Comparison of ENCODE assay signal across 8 mouse cellular contexts in genomic region chr15:80132993-80133586, GRCm38 (mm10). TPM values are rescaled to one million over a fixed set of nuclear protein-coding genes. Genes with fewer than 3 reads are reported as not detected.
DNase-seq lines count a peak whose midpoint lies in the region; ATAC-seq and TF ChIP-seq lines count a peak whose summit lies in the region.

Gene Tab1, plus strand, starts transcription at chr15:80133127.

- H3K4me2 ChIP-seq in forebrain, postnatal 0 days (ENCODE audit: low read depth) = peak within 1 kb of the TSS; percentile 88
- peak within 1 kb of the TSS; percentile 83 for H3K4me2 ChIP-seq in lung, embryonic 15.5 days

- peak within 1 kb of the TSS; percentile 97 for H3K27ac ChIP-seq in forebrain, postnatal 0 days (ENCODE audit: low read depth, low read length)
- H3K27ac ChIP-seq in lung, embryonic 15.5 days = peak within 1 kb of the TSS; percentile 99

- peak within 1 kb of the TSS; percentile 85 for H3K9ac ChIP-seq in forebrain, postnatal 0 days
- peak within 1 kb of the TSS; percentile 77 for H3K9ac ChIP-seq in lung, embryonic 15.5 days

- 2% methylated on average over 55 of the region's 59 CpGs for WGBS in forebrain, postnatal 0 days
- WGBS in lung, embryonic 15.5 days = 0% methylated on average over 59 of the region's 59 CpGs

- peak; percentile 12; the same call in 1 of the 2 replicates for ATAC-seq in G1E (ENCODE audit: extremely low read depth, insufficient number of reproducible peaks, low FRiP score, poor library complexity, severe bottlenecking)
- ATAC-seq in forebrain, postnatal 0 days = peak; percentile 98
- ATAC-seq in lung, embryonic 15.5 days (ENCODE audit: borderline replicate concordance, extremely low read depth, low FRiP score, low TSS enrichment) = peak; percentile 95

- peaks cover 41% of the 10 kb centered on the region for H3K36me3 ChIP-seq in G1E (replicated peaks)
- no peaks in the 10 kb centered on the region; the same call in 1 of the 2 replicates for H3K36me3 ChIP-seq in forebrain, postnatal 0 days (ENCODE audit: insufficient read depth)
- 0 out of 2 replicates have a peak, but pooled peaks cover 3% of the 10 kb centered on the region for H3K36me3 ChIP-seq in lung, embryonic 15.5 days

- no peaks in the 10 kb centered on the region for H3K27me3 ChIP-seq in G1E (ENCODE audit: insufficient read depth, low read length)
- no peaks in the 10 kb centered on the region for H3K27me3 ChIP-seq in forebrain, postnatal 0 days (ENCODE audit: insufficient read depth, low read length)
- H3K27me3 ChIP-seq in lung, embryonic 15.5 days = no peaks in the 10 kb centered on the region

- peaks cover 88% of the 10 kb centered on the region for H3K4me1 ChIP-seq in G1E (ENCODE audit: insufficient read depth, low read depth, low read length)
- H3K4me1 ChIP-seq in forebrain, postnatal 0 days (ENCODE audit: insufficient read depth) = peaks cover 9% of the 10 kb centered on the region; the same call in 1 of the 2 replicates
- H3K4me1 ChIP-seq in lung, embryonic 15.5 days = peaks cover 26% of the 10 kb centered on the region

- peak within 1 kb of the TSS; percentile 76 for H3K4me3 ChIP-seq in G1E (ENCODE audit: low read depth, low read length)
- H3K4me3 ChIP-seq in forebrain, postnatal 0 days (ENCODE audit: low read depth, low read length) = peak within 1 kb of the TSS; percentile 78
- H3K4me3 ChIP-seq in lung, embryonic 15.5 days = peak within 1 kb of the TSS; percentile 68

- DNase-seq in G1E (ENCODE audit: low spot score) = peak; percentile 68
- peak; percentile 87 to 94 for DNase-seq in cerebellum, adult 18-20 months
- peak; percentile 98 for DNase-seq in forebrain, postnatal 0 days
- DNase-seq in heart, postnatal 4 days = peak; percentile 94
- peak; percentile 82 to 90 for DNase-seq in layer of hippocampus, adult 8-10 months (ENCODE audit: low spot score in 2 of 2)
- peak; percentile 85 for DNase-seq in ovary, adult 18-20 months (ENCODE audit: low spot score)
- peak; percentile 96 for DNase-seq in thymus, postnatal 0 days (ENCODE audit: low spot score)

- H3K9me3 ChIP-seq in G1E (replicated peaks) = no peaks in the 10 kb centered on the region
- no peaks in the 10 kb centered on the region for H3K9me3 ChIP-seq in forebrain, postnatal 0 days (ENCODE audit: low read length)
- no peaks in the 10 kb centered on the region for H3K9me3 ChIP-seq in lung, embryonic 15.5 days

- TF ChIP-seq CTCF in G1E (IDR thresholded peaks at IDR 0.05; ENCODE audit: low read depth, low read length) = 0 out of 2 replicates have a peak, but pooled peaks have one; percentile 24
- peak; percentile 82 for TF ChIP-seq CTCF in forebrain, postnatal 0 days (IDR thresholded peaks at IDR 0.05; ENCODE audit: low read depth)

RNA-seq across cellular contexts. Expression of gene Tab1, which starts in this region (rescaled TPM):
- total RNA-seq in G1E (2014; fragmentation: Nextera tagmentation) = 19.0 and 27.2 TPM in 2 replicates
- 22.3 and 25.0 TPM in 2 replicates for total RNA-seq in G1E (2017)
- polyA plus RNA-seq in G1E (2012) = 23.6 and 29.1 TPM in 2 replicates
- total RNA-seq in forebrain, postnatal 0 days (2014; rRNA removed) = 48.8 and 52.1 TPM in 2 replicates
- 21.6 and 25.7 TPM in 2 replicates for polyA plus RNA-seq in forebrain, postnatal 0 days (2015; fragmentation: Nextera tagmentation; extraction: Ambion mirVana)
- total RNA-seq in heart, postnatal 4 days (2021) = 10 to 100 TPM; 36.5 to 37.0 TPM
- total RNA-seq in layer of hippocampus, adult 8-10 months (2022) = 10 to 100 TPM; 27.3 to 29.5 (median 29.0) TPM
- polyA plus RNA-seq in lung, embryonic 15.5 days (2015; fragmentation: Nextera tagmentation; extraction: Ambion mirVana) = 33.0 and 34.6 TPM in 2 replicates
- 37.3 and 38.2 TPM in 2 replicates for polyA plus RNA-seq in thymus, postnatal 0 days (2015; fragmentation: Nextera tagmentation; extraction: Ambion mirVana)

Comparison
In these comparisons a context has a peak if more than half of its experiments do, and no peak if none do; other contexts are left out.
1. Peak in every context shown above with its lines: DNase-seq, ATAC-seq, H3K4me3 ChIP-seq and H3K27ac ChIP-seq.
2. ATAC-seq: peak in every context shown above with its lines; median percentile 98 in forebrain, postnatal 0 days; 95 in lung, embryonic 15.5 days; 12 in G1E.